Mouse (Mus musculus): ENCODE results near the gene Pate2. TPM values are rescaled to one million over a fixed set of nuclear protein-coding genes. Genes with fewer than 3 reads are reported as not detected.
A peak's percentile ranks its signal among the peaks of the same experiment; 100 is the strongest.
"Not testable (repeated sequence)": the region's sequence is repeated elsewhere in the genome, so short reads cannot be mapped to it uniquely, and the experiment has no call there.

The Pate2 gene
- total RNA-seq, 2 experiments from 2014 or later, result not detected

GRCm38 (mm10) chr9:35548455-35548854 lies 21.6 kb upstream of the Pate2 start:
- ATAC-seq (replicated peaks; ENCODE audit: low FRiP score, poor library complexity, severe bottlenecking), result no peak

DNA sequence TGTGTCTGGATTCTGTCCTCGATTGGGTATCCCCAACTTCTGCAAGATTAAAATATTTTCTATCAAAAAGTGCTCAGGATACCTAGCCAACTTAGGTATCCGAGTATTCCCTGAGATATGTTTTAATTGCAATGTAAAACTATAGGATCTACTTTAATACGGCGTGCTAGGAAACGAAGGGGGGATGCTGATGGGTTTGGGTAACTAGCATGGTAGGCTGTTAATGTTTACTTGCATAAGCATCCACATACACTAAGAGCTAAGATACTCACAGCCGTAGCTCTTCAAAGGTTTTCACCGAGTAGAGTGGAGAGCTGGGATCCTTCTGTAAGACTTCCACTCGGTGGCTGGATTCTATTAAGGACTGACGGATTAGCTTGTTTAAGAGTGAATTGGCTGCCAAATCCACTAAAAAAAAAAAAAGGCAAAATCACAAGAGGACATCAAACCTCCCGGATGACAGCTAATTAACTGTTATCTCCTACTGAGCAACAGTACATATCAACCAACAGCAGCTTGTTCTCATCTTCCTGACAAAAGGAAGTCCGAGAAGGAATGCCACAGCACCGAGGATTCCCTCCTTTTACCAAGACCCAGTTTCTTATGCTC lies 13.5 kb upstream of the Pate2 start:
- ATAC-seq (replicated peaks; ENCODE audit: low FRiP score, poor library complexity, severe bottlenecking), result no peak

GRCm38 (mm10) chr9:35558257-35559008 lies 11.7 kb upstream of the Pate2 start, which contains the start of the genes Ddx25 and Pus3:
Ddx25 (minus strand) TSS chr9:35558528.
Pus3 (plus strand) TSS chr9:35558595.
- ATAC-seq (replicated peaks; ENCODE audit: low FRiP score, poor library complexity, severe bottlenecking), result no peak

DNA sequence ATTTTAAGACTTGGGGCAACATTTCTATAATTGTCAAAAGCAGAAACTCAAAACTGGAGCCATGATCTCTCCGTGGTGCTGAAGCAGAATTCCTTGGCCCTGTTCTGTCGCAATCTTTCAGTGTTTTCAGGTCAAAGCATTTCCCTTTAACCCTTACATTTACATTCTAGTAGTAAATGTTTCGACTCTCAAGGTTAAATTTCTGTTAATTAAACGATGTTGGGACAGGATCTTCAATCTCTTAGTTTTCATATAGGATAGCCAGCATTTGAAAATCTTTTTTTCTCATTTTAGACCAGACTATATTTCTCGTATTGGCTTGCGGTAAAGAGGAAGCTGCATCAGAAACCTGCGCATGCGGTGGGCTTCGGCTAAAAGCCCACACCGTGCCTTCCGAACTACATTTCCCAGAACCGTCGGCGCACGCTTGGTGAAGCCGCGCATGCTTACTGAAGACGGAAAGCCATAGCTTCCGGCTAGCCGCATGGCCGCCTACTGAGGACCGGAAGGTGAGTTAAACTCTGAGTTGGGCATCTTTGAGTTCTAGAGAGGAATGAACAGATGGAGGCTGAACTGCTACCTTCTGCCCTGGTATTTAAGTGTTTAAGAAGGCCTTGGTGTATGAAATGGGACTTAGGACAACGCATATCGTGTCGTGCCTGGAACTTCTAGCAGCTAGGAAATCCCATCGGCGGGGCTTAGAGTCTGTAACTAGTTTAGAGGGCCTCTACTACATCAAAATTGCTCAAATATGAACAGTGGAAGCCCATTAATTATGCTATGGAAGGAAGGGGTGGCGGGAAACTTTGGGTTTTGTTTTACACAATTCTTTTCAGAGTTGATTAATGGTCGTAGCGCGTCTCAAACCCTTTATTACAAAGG lies 10.8 kb upstream of the Pate2 start:
- peak; percentile 80 for ATAC-seq (replicated peaks; ENCODE audit: low FRiP score, poor library complexity, severe bottlenecking)

DNA sequence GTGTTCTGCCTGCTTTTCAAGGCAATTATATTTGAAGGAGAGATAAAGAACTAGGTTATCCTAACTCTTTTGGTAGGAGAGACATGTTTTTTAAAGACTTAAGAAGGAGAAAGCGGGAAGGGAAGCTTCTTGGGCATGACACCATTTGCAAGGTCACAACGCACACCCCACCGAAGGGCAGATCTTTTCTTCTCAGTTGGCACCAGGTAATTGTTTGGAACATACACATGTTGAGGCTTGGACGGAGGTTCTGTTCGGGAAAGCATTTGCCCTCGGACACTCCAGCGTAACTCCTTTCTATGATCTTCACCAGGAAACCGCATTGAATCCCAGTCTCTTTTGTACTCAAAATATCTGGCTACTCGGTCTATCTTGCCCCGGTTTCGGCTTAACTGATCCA lies 9.0 kb upstream of the Pate2 start:
- no peak for ATAC-seq (replicated peaks; ENCODE audit: low FRiP score, poor library complexity, severe bottlenecking)

DNA sequence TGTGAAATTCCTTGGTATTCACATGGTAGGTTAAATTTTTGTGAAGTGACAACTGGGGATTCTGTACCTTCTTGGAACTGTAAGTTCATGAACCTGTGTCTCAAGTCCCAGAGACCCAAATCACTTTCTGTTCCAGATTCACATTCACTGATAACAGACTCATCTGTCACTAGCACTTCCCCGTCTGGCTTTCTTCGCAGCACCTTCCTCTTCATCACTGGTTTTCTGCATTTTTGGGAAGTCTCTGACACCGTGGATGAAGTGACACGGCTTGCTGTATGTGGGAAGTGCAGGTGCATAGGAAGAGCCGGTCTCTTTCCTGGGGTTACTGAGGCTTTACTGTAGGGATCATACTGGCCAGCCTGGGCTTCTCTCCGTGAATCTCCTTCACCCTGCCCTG lies 8.5 kb upstream of the Pate2 start:
- ATAC-seq (replicated peaks; ENCODE audit: low FRiP score, poor library complexity, severe bottlenecking), result no peak

GRCm38 (mm10) chr9:35564536-35565240 lies 5.4 kb upstream of the Pate2 start:
- ATAC-seq (replicated peaks; ENCODE audit: low FRiP score, poor library complexity, severe bottlenecking), result no peak

DNA sequence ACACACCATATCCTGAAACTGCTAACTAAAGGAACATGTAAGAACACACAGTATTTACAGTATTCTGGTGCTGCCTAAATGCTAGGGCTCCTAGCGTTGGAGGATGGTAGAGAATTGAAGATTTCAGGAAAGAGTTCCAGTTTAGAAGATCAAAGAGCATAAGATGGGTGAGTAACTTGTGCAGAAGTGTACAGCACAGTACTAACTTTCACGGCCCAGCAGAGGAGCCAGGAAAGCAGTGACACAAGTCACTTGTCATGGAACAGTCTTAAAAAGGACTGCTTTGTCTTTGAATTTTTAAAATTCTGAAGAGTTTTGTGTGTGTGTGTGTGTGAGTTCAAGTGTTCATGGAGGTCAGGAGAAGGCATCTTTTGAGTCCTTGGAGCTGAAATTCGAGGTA lies 2.1 kb upstream of the Pate2 start:
- no peak for ATAC-seq (replicated peaks; ENCODE audit: low FRiP score, poor library complexity, severe bottlenecking)

DNA sequence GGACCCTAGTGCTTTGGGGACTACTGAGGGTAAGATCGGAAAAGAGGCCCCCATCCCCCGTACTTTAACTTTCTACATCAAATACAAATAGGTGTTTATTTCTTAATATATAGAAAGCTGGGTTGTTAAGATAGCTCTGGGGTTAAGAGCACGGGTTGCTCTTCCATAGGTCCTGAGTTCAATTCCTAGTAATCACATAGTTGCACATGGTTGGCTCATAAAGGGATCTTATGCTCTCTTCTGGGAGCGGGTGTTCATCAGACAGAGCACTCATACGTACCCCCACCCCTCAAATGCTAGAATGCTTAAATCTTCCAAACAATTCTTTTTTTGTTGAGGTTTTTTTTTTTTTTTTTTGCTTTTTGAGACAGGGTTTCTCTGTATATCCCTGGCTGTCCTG lies 579 bp downstream of the Pate2 start:
- no peak for ATAC-seq (replicated peaks; ENCODE audit: low FRiP score, poor library complexity, severe bottlenecking)

GRCm38 (mm10) chr9:35574416-35574815 lies 4.3 kb downstream of the Pate2 start:
- no peak for ATAC-seq (replicated peaks; ENCODE audit: low FRiP score, poor library complexity, severe bottlenecking)

GRCm38 (mm10) chr9:35587674-35588073 lies 17.6 kb downstream of the Pate2 start:
- no peak for ATAC-seq (replicated peaks; ENCODE audit: low FRiP score, poor library complexity, severe bottlenecking)

DNA sequence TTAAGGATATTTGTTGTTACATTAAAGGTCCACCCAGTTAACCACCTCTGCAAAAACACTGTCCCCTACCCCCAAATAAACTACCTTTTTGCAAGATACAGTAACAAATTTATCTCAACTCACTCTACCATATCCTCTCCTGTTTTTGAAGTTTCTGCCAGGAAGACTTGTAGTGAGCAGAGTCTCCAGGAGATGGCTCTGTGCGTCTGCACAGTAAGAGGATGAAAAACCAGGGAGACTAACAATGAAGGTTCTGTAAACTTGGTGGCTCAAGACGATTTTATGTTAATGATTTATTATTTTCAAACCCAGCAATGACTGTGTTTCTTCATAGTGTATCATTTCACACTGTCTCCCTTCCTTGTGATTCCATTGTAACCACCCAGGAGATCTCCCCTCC lies 22.8 kb downstream of the Pate2 start:
- no peak for ATAC-seq (replicated peaks; ENCODE audit: low FRiP score, poor library complexity, severe bottlenecking)

DNA sequence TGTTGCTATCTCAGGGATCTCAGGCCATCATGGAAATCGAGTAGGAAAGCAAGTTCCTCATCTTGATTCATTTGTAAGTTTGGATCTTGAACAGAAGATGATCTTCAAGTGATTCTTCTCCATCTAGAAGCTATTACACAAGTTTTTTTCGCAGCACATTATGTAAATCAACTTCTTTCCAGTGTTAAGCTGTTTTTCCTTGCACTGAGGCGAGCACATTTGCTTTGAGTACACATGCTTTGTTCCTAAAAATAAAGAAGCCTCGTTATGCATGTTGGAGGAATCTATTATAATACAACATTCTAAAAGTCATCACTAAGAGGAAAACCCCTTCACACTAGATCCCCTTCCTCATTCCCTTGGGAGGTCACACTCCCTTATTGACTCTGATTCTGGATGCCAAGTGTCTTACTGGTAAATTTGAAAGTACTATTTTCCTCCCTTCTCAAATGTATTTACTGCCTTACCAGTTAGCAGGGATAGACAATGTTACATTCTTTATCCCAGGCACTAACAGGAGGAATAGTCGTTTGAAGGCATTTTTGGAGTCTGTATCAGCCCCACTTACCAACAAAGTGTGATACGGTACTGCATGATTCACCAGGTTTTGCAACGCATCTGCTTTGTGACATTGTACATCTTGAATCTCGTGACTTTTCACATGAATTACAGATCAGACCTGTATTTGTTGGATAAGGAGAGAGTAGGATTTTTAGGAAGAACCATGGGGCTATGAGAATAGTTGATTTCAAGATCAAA lies 37.7 kb downstream of the Pate2 start:
- ATAC-seq (replicated peaks; ENCODE audit: low FRiP score, poor library complexity, severe bottlenecking), result no peak

GRCm38 (mm10) chr9:35611841-35612240 lies 41.8 kb downstream of the Pate2 start, which contains the start of gene Pate4:
Pate4 (minus strand) TSS chr9:35611941.
- no peak for ATAC-seq (replicated peaks; ENCODE audit: low FRiP score, poor library complexity, severe bottlenecking)

GRCm38 (mm10) chr9:35614005-35614404 lies 43.9 kb downstream of the Pate2 start:
- no peak for ATAC-seq (replicated peaks; ENCODE audit: low FRiP score, poor library complexity, severe bottlenecking)

DNA sequence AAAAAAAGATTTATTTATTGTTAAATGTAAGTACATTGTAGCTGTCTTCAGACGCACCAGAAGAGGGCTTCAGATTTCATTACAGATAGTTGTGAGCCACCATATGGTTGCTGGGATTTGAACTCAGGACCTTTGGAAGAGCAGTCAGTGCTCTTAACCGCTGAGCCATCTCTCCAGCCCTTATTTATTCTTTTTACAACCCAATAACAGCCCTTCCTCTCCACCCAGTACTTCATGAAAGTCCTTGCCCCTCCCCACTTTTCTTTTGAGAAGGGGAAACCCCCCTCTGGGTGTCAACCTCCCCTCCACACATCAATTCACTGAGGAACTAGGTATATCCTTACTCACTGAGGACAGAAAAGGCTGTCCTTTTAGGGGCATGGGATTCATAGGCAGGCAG lies 46.7 kb downstream of the Pate2 start:
- not testable (repeated sequence) for ATAC-seq (replicated peaks; ENCODE audit: low FRiP score, poor library complexity, severe bottlenecking)

DNA sequence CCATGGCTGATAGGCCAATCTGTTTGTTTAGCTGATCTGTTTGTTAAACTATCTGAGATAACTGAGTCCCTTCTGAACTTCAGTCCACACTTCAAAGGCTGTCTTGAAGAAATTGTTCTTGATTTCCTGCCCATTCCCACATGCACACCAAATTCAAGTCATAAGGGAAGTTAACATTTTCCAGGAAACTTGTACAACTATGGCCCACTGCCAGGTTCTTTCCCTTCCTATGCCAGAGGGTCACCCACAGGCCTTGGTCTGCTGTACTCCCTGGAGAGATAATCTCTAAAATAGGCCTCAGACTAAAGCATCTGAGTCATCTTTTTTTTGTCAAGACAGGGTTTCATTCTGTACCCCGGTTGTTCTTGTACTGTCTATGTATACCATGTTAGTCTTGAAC lies 62.9 kb downstream of the Pate2 start:
- no peak for ATAC-seq (replicated peaks; ENCODE audit: low FRiP score, poor library complexity, severe bottlenecking)

GRCm38 (mm10) chr9:35648102-35648501 lies 78.0 kb downstream of the Pate2 start, which contains the start of gene Pate3:
Pate3 (minus strand) TSS chr9:35648202.
- ATAC-seq (replicated peaks; ENCODE audit: low FRiP score, poor library complexity, severe bottlenecking), result no peak

- ATAC-seq (replicated peaks; ENCODE audit: low FRiP score, poor library complexity, severe bottlenecking), result no peak
Measured at GRCm38 (mm10) chr9:35673557-35673956, 103.5 kb downstream of the Pate2 start.

All from erythroblast, adult 5-6 weeks (primary cell).